Mouse (Mus musculus) frontal cortex, adult 2 months (tissue): ENCODE measurements around the gene Spata13. TPM values are rescaled to one million over a fixed set of nuclear protein-coding genes. Genes with fewer than 3 reads are reported as not detected.
A peak's percentile ranks its signal among the peaks of the same experiment; 100 is the strongest.

Experiments used
- DNase-seq, 2 experiments: peaks; one replicate each; pipeline ENCODE4 v3.0.0; 2022; ENCODE audit warnings: low spot score in 1 of 2; ENCODE audit errors: extremely low spot score in 1 of 2
- polyA plus RNA-seq: library from polyadenylated mRNA; depleted of rRNA; stranded (reverse); fragments of >200 nt; gene quantifications from 2 replicates; pipeline ENCODE4 v1.2.3, GENCODE M21; 2012

Spata13 gene
- polyA plus RNA-seq, 1 experiment, result 9.5 TPM

DNA sequence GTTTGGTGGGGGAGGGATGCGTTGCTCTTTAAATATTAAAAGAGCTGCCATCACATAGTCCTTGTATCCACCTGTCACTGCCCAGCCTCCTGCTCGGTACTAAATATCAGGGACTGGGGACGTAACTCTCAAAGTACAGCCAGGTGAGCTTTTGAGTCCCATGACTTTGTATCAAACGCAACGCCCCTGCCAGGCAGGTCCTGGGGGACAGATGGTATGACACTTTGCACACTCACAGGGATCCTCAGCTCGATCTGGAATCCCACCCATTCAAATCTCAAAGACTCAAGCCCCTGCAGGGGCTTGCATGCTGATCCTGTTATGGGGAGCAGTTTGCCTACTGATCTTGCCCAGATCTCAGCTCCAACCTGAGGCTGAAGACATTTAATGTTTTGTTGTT lies 136.8 kb downstream of the Spata13 start:
- no peak for DNase-seq

DNA sequence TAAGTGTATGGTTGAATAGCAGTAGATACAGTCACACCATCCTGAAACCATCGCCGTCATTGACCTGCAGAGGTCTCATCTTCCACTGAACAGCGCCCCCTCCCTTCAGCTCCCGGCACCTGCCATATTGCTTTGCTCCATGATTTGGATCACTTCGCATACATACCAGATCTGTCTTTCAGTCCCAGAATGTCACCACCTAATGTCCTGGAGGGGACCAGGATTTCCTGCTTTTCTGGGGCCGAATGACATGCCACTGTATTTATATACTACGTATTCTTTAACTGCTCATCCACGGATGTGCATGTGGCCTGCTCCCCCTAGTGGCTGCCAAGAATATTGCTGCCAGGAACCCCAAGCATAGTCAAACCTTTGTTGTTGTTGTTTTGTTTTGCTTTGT lies 137.3 kb downstream of the Spata13 start:
- peak; percentile 35 to 79 for DNase-seq

DNA sequence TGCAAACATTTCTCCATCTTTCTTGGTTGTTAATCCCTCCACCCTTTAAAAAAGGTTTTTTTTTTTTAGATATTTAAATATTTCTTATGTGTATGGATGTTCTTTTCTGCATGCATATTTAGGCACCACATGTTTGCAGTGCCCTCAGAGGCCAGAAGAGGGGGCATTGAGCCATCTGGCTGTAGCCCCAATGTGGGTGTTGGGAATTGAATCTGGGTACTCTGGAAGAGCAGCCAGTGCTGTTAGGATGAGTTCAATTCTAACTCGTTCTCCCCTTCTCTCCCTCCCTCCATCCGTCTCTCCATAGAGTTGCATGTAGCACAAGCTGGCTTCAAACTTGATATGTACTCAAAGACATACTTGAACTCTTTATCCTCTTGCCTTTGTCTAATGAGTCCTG lies 139.7 kb downstream of the Spata13 start:
- DNase-seq, result no peak

DNA sequence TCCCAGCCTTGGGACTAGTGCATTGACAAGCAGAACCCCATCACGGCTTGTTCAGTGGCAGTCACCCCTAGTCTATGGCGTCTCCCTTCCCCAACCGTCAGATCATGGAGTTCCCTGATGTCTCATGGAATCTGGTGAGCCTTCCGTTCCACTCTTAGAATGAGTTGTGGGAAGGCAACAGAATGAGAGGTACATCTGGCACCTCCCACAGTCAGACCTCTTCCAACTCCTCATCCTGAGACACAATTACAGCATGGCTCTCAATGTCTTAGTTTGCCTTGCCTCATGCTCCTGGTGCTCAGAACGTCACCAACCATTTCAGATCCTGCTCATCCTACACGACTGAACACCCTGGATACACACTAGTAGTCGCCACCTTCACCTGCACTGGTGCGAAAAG lies 142.7 kb downstream of the Spata13 start:
- no peak for DNase-seq

DNA sequence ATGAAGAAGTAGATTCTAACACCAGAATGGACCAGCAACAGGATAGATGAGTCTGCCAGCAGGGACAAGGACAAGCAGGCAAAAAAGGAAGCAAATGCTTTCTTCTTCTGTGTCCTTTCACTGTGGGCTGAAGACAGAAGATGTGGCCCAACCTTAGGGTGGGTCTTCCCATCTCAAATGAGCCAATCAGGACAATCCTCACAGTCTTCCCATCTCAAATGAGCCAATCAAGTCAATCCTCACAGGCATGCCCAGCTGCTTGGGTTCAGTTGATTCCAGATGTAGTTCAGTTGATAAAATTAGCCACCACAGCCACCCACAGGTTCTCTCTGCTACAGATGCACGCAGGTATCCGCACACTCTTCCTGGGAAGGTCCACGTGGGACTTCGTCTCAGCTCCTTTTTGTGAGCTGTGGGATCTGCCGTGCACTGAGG lies 143.7 kb downstream of the Spata13 start:
- no peak for DNase-seq

DNA sequence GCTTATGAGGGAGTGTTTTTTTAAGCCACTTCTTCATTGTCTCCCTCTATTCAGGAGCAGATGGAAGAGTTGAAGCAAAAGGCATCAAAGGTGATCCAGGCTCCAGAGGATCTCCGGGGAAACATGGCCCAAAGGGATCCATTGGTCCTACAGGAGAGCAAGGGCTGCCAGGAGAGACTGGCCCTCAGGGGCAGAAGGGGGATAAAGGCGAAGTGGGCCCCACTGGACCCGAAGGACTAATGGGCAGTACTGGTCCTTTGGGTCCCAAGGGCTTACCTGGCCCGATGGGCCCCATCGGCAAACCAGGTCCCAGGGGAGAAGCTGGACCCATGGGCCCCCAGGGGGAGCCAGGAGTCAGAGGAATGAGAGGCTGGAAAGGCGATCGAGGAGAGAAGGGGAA lies 145.4 kb downstream of the Spata13 start:
- DNase-seq, result no peak

DNA sequence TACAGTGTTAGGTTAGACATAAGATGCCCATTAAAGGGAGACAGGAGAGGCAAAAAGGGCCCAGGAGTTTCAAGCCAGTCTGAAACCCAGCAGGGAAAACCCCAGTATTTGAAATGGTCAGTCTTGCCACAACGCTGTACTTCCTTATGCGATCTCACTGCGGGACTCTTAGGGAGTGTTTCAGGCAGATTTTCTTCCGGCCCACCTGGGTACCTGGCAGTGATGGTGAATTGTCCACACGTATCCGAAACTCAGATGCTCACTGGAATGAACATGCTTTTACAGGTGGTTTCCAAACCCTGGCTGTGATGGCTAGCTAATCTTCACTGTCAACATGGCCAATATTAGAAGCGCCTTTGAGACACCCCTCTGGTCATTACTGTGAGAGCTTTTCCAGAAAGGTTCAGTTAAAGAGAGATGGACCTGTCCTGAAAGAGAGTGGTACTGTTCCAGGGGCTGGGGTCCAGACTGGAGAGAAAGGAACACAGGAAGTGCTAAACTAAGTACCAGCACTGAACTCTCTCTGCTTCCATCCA lies 148.4 kb downstream of the Spata13 start:
- DNase-seq, result no peak

DNA sequence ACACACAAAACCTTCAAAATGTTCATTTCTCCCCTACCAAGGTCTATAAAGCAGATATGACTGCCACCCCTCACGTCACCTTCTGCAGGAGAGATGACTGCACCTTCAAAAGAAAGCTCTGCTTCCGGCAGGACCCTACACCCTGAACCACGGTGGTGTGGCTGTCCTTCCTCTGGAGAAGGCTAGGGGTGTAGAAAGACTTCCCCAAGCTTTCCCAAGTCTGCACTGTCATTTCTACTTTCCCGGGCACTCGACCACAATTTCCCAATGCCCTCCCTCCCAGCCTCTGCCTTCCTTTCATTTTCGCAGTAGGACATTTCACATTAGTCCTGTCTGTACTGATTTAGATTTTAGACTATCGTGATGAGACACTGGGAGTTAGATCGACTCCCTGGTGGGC lies 149.4 kb downstream of the Spata13 start:
- no peak for DNase-seq

DNA sequence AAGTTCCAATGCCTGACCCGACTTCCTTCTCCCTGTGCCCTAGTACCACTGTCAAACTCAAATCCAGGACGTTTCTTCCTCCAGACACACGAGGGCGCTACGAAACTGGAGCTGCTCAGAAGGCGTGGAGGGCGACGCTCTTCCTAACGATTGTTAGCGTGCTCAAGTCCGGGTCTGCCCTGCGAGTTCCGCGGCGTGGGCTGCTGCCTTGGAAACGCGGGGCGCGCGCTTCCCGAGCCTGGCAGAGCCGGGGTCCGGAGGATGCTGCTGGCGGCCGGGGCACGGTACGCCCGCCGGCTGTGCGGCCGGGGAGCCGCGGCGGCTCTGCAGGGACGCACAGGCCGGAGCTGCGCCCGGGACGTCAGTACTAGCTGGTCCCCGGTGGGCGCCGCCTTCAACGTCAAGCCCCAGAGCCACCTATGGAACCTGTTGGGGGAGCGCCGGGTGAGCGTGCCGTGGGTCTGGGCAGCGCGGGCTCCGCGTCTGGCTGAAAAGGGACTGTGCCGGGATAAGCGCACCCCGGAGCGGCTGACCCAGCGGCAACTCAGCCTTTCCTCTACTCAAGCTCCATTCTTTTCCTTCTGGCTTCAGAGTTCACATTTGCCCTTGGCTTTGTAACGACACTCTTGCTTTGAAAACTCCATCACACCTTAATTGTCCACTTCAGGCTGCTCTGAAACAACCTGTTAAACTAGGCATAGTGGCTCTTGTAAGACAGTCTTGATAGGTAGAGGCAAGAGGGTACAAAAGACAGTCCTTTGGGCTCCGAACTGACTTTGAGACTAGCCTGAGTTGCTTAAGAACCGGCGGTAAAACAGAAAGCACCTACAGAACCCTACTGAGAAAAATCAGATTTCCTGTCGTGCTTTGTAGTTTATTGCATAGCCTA lies 150.9 kb downstream of the Spata13 start, which contains the start of gene Mipep:
Gene Mipep (plus strand): TSS at position 147 of the 889 bp plus-strand sequence.
- DNase-seq, result peak; percentile 62 to 94

DNA sequence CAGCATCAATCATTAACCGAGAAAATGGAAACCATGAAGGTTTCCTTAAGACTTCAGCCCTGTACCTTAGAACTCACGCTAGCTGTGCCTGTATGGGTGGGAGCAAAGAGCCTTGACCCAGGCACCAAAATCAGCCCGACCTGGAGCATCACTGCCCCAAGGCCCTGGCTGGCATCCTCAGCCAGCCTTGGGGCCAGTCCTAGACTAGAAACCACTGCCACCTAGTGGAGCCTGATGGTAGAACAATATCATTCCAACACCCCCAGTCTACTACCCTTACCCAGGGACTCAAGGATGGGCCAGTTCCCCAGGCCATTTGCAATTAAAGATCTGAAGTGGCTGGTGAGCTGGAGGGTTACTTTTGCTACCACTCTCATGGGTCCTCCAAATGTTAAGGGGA lies 156.3 kb downstream of the Spata13 start:
- peak in 1 of 2 experiments; percentile 72 for DNase-seq

DNA sequence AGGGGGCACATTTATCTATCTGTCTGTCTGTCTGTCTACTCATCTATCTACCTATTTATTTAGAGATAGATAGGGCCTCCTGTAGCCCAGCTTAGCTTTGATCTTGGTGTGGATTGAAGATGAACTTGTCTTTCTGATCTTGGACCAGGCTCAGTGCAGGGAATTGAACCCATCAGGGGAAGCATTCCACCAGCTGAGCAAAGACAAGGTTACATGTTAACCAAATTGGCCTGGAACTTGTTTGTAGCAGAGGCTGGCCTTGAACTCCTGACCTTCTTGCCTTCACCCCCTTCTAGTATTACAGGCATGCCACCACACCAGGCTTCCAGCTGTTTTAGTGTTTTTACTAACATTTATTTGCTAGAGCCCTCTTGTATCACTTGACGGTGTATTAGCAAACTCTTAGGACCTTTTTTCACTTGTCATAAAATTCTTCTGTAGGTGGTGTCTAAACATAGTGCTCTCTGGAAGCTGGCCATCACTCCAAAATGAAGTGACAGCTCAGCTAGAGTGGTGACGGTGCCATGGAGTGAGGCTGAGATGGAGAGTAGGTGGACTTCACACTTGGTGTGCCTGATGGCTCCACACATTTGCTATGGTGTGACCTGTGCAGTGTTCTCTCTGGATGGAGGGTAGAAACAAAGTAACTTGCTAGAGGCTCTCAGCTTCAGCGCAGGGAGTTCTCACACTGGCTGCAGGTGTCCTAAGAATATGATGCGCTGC lies 163.0 kb downstream of the Spata13 start:
- peak in 1 of 2 experiments; percentile 43 for DNase-seq

DNA sequence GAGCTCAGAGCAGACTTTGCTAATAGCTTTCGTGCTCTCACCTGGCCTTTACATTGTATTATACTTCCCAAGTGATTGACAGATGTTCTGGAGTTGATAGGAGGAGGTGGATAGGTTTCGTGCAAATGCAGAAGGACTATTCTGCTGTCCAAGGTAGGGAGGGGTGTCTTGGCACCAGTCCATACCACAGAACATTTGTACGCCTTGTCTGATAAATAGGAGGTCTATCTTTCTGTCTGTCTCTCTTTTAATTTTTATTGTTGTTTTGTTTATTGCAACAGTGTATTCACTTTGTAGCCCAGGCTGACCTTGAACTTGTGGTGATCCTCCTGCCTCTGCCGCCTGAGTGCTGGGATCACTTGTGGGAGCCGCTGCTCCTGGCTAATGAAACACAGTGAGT lies 163.8 kb downstream of the Spata13 start:
- DNase-seq, result no peak

DNA sequence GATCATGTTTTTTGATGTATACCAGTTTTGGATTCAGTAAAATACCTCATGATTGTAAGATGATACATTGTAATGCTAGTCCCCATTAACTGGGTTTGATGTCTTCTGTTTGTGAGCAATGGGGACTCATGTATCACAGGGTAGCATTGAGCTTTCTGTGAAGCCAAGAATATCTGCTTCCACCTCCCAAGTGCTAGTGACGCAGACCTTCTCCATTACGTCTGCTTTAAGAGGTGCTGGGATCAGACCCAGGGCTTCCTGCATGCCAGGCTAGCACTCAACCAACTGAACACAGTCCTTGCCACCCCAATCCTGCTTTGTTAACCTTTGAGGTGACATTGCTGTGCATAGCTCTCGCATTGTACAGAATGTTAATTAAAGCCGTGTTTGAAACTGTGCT lies 164.9 kb downstream of the Spata13 start:
- DNase-seq, result no peak

DNA sequence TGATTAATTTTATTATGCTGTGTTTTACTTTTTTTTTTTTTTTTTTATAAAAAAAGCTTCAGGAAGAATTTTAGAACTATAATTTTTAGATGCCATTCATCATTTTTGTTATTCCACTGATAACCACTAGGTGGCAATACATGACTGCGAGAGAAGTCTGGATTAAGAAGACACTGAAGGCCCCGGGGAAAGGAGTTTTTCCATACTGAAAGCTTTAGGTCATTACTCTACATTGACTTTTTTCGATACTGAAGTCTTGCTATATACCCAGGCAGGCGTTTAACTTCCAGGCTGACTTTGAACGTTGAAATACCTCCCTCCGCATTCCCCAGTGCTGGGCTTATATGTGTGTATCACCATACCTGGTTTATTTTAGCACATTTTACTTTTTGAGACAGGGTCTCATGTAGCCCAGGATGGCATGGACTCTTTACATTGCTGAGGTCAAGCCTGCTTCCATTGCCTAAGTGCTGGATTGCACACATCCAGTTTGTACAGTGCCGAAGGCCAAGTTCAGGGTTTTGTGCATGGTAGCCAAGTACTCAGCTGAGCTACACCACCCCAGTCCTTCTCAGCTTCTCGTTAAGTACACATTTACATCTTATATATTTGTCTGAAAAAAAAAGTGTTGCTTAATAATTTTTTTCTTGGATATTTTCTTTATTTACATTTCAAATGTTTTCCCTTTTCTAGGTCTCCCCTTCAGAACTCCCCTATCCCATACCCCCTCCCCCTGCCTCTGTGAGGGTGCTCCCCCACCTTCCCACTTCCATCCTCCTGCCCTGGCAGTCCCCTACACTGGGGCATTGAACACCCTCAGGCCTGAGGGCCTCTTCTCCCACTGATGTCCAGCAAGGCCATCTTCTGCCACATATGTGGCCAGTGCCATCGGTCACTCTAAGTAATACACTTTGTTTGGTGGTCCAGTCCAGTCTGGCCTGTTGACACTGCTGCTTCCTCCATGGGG lies 166.2 kb downstream of the Spata13 start:
- DNase-seq, result peak in 1 of 2 experiments; percentile 69

DNA sequence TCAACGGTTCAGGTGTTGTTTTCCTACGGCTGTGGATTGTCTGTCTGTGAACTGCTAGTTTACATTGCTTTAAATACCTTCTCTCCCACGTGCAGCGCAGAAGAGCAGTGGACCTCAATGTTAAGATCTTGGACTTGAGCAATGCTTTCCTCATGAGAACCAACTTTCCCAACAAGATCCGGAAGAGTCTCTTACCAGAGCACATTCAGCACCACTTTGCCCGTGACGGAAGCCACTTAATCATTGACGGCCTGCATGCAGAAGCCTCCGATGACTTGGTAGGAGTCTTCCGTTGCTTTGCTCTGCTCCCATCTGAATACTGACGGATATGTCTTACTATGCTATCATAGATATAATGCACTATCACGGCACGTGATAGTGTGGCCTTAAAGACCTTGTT lies 168.2 kb downstream of the Spata13 start:
- DNase-seq, result no peak

DNA sequence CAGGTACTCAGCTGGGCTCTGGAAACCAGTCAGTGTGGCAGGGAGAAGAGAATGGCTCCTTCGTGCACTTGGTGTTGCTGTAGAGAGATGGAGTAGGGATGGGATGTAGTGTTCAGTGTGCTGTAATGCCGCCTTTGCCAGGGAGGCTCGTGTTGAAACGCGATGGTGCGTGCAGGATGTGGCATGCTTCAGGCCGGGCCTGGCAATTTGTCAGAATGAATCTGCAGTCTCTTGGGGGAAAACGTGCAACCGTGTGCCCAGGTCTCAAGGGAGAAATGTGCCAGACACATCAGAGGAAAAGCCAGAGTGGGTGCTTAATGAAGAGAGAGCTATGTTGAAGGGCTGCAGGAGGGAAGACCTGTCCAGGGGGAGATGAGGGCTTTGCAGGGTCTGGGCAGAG lies 171.2 kb downstream of the Spata13 start:
- DNase-seq, result no peak

DNA sequence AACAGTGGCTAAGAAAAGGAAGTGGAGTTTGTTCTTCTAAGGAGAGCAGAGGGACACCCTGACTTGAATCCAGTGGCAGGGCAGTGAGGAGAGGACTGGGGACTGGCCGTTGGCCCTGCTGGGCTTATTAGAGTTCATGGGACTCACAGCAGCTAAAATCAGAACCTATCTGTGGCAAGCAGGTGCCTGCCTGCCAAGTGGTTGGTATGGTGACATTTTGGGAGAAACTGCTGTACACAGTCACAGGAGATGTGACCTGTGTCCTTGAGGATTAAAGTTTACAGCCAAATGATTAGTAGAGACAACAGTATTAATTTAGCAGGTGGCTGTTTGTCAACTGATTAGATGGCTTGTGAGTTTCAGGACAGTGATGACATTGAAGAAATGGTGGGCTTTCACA lies 172.1 kb downstream of the Spata13 start:
- no peak for DNase-seq

DNA sequence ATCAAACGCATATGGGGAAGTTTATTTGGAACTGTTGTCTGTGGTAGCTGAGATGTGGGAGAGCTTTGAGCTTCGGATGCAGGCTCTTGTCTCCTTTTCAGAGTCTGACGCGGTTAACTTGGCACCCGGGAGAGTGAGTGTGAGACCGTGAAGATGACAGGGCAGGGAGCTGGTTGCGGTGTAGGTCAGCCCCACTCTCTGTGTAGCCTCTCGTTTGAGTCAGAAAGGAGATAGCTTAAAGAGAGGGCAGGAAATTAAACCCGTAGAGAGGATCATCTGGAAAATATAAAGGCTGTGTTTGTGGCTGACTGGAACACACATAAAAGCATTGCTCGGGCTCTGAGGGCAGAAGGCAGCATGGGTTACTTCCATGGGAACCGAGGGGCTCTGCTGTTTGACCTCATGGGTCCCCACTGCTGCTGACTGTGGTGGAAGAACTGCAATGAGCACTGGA lies 173.1 kb downstream of the Spata13 start:
- peak in 1 of 2 experiments; percentile 56 for DNase-seq

DNA sequence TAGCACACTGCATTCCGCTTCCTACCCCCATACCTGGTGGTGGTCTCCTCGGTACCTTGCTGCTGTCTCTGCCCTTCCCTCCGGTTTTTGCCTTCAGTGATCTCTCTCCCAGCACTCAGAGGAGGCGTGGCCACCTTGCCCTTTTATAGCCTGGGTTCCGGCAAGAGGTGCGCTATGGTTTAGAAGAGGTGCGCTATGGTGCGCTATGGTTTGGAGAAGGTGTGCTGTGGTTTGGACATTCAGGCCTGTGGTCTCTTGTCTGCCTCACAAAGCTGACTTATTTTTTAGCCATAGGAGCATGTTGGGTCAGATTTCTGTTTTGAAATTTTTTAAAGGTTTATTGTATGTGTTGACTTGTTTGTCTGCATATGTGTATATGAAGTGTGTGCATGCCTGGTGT lies 176.1 kb downstream of the Spata13 start:
- DNase-seq, result no peak

DNA sequence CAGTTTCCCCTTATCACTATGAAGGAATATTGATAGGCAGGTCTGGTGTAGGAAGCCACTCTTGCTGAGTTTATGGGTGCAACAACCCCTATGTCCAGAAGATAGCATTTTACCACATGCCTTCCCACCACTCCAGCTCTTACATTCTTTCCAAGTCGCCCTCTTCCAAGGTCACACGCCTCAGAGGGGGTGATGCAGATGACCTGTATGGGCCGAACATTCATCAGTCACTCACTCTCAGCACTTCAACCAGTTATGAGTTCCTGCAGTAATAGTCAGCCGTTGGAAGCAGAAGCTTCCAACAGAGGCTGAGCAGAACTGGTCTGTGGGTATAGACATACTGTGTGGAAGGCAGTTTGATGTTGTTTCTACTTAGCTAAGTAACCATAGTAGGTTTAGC lies 177.7 kb downstream of the Spata13 start:
- DNase-seq, result no peak
